Mouse (Mus musculus) spleen, embryonic (tissue): Measurements from ENCODE around the gene Vrk2.

Experiments
- CTCF ChIA-PET: fragments of 350-600 bp; sonication (Branson Sonifier 250); formaldehyde crosslinking; loops from one replicate; lab custom pipeline; 2022; lab: Charles Lee

Gene Vrk2

DNA sequence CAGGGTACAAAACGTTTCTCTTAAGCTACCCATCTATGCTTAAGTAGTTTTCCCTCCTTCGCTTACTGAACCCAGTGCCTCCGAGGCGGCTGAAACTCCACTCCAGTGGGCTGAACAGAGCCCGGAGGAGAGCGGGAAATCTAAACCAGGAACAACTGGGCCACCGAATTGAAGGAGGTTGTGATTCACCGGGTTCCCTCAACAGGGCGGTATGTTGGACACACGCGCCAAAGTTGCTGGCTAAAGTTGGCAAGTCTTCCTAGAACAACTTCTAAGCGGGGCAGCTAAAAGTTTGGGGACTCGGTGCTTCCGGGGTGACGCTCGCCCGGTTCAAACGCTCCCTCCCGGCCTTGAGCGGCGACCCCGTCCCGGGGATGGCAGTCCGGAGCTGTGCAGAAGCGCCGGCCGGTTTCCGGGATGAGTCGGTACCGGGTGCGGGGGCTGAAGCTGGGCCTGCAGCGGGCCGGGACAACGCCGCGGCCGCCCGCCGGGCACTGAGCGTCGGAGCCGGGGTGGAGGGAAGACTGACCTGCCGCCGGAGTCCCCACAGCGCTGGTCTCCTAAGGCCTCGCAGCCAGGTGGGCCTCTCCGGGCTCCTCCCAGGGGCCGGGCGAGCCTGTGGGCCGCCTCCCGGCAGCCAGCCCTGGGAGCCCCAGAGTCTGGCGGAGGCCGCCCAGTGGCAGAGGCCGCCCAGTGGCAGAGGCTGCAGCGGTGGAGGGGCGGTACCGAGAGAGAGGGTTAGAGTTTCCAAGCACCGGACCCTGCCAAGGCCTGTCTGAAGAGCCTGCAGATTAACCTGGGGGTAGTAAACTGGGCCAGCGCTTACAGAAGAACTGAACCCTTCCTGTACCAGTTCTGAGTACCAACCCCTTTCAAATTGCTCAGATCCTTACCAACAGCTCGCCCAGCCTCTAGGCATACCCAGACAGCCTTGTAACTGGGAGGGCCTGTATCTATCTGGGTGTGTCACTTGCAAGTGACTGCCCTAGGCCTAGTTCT, at the start of gene Vrk2, which contains the start of gene Gm6899:
Gene Vrk2 (minus strand): TSS at position 939 of the 999 bp plus-strand sequence.
Gene Gm6899 (plus strand): TSS at position 181 of the 999 bp plus-strand sequence.
- CTCF ChIA-PET: no interaction called here

GRCm38 (mm10) chr11:26642141-26642540, 48.3 kb upstream of the Vrk2 start:
- CTCF ChIA-PET: no interaction called here

DNA sequence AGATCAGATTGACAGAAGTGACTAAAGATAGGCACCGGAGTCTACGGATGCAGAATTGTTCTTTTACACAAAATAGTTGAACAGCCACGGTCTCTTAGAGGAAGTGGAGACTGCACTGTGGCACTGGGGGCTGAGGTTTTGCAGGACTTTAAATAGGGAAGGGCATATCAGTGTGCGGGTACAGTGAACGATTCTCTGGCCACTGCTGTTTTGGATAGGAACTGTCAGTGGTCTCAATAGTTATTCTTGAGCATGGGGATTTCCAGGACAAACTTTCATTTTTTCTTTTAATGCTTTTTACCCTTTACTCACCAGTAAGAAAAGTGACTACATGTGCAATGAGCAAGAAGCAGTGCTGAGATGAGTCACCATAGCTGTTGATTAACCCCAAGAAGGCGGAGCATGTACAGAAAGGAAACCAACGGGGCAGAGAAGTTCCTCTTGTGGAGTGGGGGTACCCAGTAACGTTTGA, 46.6 kb upstream of the Vrk2 start:
- CTCF ChIA-PET: no interaction called here

DNA sequence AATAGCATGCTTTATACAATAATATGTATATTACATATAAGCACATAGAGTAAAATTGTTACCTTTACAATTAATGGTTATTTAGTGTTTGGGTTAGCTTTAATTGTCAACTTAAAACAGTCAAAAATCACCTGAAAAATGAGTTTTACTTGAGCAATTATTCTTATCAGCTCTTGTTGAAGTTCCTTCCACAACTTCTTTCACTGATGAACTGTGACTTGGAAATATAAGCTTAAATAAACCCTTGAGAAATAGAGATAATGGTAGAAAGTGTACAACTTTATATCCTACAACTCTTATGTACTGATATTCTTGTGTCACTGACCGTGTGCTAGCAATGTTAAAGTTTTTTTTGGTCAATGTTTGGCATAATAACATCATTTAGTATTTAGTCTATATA, 42.4 kb upstream of the Vrk2 start:
- CTCF ChIA-PET: no interaction called here

DNA sequence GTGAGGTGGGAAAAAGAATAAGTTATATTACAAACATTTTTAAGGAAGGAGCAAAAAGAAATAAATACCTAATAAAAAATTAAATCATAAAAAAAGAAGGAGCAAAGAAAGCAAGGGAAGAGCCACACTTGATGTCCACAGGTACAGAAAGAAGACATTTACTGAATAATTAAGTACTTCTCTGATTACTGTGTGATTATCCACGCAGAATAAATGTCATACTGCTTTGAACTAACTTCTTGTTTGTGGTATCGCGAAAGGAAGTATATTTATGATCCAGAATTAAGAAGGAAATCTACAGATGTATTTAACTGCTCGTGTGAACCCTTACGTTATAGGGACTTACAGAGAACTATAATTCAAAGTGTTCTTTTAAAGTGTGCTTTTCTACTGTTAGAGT, 28.9 kb upstream of the Vrk2 start:
- CTCF ChIA-PET: no interaction called here

GRCm38 (mm10) chr11:26618475-26619223, 24.9 kb upstream of the Vrk2 start:
- CTCF ChIA-PET: no interaction called here

DNA sequence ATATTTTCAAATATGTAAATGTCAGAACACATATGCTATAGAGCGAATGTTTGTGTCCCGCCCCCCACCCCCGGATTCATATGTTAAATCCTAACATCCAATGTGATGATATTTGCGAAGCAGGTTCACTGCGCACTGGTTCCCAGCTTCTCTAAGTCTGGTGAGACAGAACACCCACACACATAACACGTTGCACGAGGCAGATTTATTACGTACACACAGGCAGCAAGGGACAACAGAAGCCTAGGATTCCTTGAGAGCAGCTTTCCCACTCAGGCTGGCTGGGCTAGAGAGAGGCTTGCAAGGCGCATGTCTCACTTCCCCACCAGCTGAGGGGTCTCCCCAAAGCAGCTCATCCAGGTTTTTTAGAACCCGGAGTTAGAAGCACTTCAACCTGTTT, 15.0 kb upstream of the Vrk2 start:
- CTCF ChIA-PET: no interaction called here

GRCm38 (mm10) chr11:26604061-26604655, 10.4 kb upstream of the Vrk2 start:
- CTCF ChIA-PET: no interaction called here

DNA sequence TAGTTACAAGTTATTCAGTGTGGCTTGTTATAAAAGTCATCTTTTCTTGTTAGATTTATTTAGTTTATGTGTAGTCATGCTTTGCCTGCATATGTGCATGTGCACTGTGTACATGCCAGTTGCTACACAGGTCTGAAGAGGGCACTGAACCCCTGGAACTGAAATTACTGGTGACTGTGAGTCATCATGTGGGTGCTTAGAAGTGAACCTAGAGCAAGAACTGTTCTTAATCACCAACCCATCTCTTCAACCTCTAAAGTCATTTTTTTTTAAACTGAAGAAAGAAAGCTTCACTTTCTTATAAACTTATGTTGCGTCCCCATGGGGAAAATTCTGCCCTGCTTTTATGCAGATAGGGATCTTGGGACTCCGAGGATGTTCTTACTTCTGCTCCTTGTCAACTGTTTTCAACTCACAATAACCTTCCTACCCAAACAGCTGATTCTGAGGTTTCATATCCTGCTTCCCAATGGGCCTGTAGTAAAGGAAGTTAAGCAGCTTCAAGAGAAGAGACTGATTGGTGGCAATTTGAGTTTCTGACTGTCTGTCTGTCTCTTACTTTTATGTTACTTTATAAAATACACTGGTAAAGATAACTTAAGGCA, 7.9 kb upstream of the Vrk2 start:
- CTCF ChIA-PET: no interaction called here

DNA sequence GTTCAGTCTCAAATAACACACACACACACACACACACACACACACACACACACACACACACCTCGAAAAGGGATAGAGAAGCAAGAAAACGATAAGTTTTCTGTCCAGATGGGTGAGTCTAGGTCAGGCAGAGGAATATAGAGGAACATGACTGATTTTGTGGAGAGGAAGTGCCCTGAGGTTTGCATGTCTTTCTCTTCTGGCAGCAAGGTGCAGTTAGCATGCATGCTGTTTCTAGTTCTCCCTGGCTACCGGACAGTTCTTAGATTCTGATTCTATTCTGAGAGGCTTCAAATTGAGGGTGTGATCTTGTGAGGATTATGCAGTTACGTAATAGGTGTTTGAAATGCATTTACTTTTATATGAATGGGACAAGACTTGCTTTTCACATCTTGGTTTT, 6.9 kb upstream of the Vrk2 start:
- CTCF ChIA-PET: interaction anchor here (0.6 kb wide), 1 partner anchor 10 kb away, joined by 3 read pairs; no protein-coding TSS in a partner anchor

DNA sequence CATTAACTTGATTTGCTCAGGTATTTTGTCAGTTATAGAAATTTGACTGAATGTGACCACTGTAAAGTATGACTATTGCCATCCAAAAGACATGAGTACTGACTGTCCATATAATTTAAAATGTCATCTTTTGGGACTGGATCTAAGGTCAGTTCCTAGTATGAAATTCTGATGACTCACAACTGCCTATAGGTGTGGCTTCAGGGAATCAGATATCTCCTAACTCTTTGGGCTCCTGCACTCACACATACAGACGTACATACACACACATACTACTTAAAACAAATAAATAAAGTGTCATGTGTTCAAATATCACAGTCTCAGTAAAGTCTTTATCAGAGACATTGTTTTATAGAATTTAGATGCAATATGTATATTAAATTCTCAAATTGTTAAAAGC, 5.1 kb upstream of the Vrk2 start:
- CTCF ChIA-PET: no interaction called here

DNA sequence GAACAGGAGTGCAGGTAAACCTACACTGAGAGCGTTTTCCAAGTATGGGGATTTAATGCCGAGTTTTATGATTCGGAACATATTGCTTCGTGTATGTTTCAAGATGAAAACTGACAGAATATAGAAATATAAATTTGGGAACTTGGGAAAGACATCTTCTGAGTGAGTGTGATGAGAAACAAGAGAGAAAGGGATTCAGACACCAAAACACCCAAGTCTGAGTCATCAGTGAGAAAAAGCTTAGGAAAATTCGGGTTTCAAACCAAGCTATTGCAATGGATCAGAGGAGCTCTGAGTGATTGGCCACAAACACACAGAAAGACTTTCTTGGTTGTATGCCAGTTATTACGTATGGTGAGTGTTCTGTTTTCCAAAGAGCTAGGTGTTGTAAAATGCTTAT, 4.0 kb upstream of the Vrk2 start:
- CTCF ChIA-PET: no interaction called here

DNA sequence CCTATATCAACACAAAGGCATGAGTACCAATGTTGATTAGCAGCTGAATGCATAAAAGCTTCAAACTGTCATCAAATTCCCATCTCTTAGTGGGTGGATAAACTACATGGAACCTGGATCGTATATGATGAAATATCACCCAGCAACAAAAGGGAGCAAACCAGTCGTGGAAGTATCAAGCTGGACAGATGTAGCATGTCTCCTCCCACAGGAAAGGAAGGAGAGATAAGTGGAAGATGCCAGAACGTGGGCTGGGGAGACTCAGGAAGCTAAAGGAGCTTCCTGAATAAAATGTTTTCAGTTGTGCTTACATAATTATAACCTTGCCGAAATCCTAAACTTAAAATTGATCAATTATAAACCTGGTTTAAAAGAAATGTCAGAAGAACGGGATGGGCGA, 3.3 kb upstream of the Vrk2 start:
- CTCF ChIA-PET: interaction anchor here (0.6 kb wide), 1 partner anchor 105 kb away, joined by 3 read pairs; no protein-coding TSS in a partner anchor

GRCm38 (mm10) chr11:26596186-26596585, 2.4 kb upstream of the Vrk2 start:
- CTCF ChIA-PET: no interaction called here

DNA sequence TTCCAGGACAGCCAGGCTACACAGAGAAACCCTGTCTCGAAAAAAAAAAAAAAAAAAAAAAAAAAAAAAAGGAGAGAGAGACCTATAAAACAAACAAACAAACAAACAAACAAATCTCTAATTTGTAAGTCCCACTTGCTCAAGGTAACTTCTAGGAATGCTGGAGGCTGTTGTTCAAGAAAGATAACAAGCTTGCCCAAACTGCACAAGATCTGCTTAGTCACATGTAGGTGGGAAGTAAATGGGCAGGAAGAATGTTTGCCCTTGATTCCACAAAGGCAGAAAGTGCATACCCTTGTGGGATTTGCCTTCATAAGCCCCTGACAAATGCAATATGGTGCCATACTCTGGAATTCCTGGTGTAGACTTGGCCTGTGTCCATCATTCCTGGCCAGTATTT, 688 bp upstream of the Vrk2 start:
- CTCF ChIA-PET: no interaction called here

DNA sequence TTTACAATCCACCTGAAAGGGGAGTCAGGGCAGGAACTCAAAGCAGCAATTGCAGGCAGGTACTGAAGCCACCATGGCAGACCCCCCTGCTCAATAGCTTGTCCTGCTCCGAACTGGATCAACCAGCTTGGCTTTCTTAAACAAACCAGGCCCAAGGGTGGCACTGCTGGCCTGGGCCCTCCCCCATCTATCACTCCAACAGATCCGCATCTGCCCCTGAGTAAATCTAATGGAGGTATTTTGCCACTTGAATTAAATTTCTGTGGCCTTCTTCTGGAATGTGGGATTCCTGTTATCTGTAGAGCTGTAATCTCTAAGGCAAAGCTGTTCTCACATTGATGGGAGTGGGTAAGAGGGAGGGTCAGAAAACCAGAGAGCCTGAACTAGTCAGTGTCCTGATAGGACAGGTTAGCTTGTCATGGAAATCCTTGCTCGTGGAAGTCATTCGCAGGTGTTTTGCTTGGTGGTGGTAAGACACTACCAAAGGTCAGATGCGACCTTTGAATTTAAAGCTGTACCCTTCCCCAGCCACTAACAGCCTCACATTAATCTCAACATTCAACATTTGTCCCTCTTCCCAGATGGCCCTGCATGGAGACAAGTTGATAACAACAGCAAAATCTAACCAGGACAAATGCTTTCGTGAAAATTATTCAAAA, 1.3 kb downstream of the Vrk2 start:
- CTCF ChIA-PET: no interaction called here

- CTCF ChIA-PET: no interaction called here
These were observed 6.6 kb downstream of the Vrk2 start for GRCm38 (mm10) chr11:26587184-26587524.

- CTCF ChIA-PET: interaction anchor here (0.6 kb wide), 1 partner anchor 27 kb away, joined by 3 read pairs; no protein-coding TSS in a partner anchor
These were observed 7.2 kb downstream of the Vrk2 start for GRCm38 (mm10) chr11:26586367-26587183.

DNA sequence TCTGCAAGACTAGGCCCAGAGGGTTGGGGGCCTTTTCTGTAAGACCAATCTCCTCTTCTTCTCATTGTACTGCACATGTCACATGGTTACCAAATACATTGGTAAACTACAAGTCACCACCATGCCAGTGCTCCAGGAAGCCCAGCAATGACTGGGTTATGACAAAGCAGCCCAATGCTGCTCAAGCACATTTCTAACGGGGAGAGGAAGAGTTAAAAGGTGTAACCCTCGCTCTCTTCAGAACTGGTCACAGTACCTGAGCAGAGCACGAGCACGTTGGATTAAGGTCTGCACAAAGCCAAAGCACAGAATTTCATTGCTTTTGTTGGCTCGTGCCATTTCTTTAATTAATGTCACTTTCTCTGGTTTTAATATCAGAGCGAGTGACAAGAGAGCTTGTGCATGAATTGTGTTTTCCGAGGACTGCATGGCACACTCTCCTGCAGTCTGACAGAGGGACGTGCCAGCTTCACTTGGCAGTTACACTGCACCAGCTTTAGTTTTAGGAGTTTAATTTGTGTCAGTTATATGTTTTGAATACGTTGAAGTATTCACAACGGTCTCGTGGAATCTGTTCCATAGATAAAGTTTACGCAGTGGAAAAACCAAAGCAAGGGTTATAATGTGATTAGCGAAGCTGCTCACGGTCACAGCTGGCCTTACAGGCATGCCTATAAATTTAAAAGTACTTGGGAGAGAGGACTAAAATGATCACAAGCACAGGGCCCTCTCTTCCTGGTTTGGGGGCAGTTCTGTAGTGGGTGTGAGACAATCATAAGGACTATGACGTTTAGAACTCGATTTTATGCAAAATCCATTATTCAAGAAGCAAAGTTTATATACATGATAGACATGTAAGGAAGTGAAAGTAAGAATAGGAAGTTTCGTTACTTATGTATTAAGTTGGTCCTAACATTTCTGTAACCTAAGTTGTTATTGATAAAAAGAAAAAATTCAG, 8.1 kb downstream of the Vrk2 start:
- CTCF ChIA-PET: interaction anchor here (0.6 kb wide), 1 partner anchor 27 kb away, joined by 3 read pairs; no protein-coding TSS in a partner anchor
